Mouse (Mus musculus) spleen, postnatal 36 days (tissue): Measurements from ENCODE around the gene Trpc4.

Source experiments
- DNase-seq, 2 experiments: peaks; one replicate each; pipeline ENCODE4 v3.0.0; 2022; ENCODE audit warnings: low spot score in 2 of 2, mixed read lengths in 1 of 2

Gene Trpc4

GRCm38 (mm10) chr3:54155639-54156315, at the start of gene Trpc4:
Gene Trpc4, plus strand, starts transcription at chr3:54156035.
- DNase-seq: no peak

GRCm38 (mm10) chr3:54111489-54111888, 44.3 kb upstream of the Trpc4 start:
- DNase-seq: no peak

GRCm38 (mm10) chr3:54135376-54135775, 20.5 kb upstream of the Trpc4 start:
- DNase-seq: no peak

DNA sequence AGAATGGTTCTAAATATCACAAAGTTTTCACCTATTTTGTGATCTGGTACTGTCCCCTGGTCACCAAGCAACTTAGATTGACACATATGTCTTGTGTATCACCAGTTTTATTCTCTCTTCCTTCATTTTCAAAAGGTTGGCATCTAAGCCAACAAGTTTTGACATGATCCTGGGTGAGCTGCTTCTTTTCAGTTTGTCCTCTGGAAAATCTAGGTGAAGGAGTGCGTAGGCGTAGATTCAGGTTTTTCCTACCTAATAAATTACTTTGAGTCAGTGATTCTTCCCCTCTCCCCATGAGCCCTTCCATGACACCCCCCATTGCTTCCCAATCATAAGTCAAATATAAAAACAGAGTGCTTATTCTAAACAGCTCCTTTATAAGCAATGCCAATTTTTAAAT, 14.5 kb upstream of the Trpc4 start:
- DNase-seq: no peak

GRCm38 (mm10) chr3:54154844-54155638, 794 bp upstream of the Trpc4 start:
- no peak for DNase-seq

DNA sequence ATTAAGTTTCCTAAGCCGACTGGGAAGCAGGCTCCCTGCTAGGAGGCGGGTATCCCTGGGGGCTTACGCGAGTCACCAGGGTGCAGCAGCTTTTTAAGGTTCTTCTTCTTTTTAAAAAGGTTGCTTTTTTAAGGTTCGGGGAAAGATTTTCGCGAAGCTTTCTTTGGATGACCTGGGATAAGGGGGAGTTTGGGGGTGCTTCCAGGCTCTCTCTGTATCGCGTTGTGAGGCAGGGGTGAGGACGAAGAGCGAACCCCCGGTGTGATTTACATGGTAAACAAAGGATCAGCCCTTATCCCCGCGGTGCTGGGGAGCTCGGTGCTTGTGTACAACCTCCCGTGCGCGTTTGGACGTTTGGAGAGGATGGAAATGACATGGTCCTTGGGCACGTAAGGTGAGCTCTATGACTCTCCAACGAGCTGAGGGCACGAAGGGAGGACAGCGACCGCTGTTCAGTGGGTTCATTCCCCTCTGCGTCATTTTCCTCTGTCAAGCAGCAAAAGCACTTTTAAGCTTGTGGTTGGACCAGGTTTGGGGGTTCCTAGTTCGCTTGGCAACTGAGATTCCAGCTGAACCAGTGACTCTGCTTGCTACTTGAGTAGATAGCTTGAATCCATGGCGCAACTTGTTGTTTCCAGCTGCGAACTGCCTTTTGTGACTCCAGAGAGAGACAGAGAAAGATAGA, 623 bp downstream of the Trpc4 start:
- DNase-seq: no peak

GRCm38 (mm10) chr3:54170701-54171100, 14.9 kb downstream of the Trpc4 start:
- DNase-seq: no peak

DNA sequence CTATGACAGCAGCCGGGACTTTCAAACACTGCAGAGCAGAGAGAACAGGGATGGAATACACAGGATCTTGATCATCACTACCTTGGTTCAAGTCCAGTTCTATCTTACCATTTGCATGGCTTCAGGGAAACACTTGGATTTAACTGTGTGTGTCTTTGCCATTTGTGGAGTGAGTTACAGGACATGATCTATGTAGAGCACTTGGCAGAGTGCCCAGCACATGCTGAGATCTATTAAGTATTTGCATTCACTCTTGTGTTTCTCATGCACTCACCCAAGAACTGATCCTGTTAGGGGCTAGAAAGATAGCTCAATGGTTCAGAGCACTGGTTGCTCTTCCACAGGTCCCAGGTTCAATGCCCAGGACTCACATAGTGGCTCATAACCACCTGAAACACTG, 21.5 kb downstream of the Trpc4 start:
- no peak for DNase-seq

DNA sequence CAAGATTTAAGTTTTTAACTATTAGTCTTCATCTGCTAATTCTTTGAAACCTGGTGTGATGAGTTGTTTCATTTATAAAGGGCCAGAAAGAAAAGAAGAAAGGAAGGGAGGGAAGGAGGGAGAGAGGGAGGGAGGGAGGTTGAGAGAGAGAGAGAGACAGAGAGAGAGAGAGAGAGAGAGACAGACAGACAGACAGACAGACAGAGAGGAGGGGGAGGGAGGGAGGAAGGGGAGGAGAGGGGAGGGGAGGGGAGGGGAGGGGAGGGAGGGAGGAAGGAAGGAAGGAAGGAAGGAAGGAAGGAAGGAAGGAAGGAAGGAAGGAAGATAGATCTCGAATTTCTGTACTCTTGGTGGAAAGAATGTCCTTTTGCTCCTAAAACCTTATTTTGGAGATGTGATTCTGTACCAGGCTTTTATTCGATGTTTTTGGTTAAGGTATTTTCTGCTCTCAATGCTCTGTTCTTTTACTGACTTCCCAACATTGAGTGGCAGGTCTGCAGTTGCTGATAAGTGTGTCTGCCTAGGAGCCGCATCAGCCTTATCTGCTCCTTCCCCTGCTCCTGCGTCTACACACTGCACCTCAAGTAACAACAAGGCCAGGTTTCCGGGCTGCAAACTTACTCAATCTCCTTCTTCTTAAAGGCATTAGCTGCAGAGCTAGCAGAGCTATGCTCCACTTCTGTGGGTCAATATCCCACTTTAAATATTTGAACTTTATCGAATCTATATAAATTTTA, 35.3 kb downstream of the Trpc4 start:
- DNase-seq: no peak

DNA sequence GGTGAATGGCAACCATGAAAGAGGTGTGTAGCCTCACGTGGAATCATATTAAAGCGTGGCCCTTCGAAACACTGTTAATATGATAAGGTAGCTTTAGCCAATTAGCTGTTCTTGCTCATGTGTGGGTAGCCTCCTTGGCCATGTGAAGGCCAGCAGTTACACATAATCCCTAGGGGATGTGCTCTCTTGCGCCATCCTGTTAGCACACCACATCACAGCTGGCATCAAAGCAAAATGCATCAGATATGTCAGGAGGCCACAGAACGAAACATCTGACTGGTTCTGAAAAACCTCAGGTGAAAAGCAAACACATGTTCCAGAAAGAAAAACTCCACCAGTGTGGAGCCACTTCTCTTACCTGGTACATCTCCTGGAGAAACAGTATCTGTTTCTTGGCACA, 45.4 kb downstream of the Trpc4 start:
- DNase-seq: no peak

DNA sequence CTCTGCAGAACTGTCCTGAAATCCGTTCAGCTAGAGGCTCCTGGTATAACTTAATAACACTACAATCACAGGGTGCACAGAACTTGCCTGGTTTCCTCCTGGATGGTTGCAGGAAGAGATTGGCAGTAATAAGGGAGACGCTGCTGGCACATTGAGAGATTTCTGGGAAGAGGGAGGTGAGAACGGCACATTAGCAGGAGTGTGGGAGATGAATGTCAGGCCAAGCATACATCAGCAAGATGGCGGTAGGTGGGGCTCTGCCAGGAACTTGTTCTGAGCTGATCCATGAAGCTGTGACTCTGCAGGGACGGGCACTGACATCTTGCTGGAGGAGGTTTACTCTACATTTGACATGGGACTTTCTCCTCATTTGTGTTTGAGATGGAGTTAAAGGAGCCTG, 48.6 kb downstream of the Trpc4 start:
- DNase-seq: no peak

GRCm38 (mm10) chr3:54210112-54210511, 54.3 kb downstream of the Trpc4 start:
- no peak for DNase-seq

DNA sequence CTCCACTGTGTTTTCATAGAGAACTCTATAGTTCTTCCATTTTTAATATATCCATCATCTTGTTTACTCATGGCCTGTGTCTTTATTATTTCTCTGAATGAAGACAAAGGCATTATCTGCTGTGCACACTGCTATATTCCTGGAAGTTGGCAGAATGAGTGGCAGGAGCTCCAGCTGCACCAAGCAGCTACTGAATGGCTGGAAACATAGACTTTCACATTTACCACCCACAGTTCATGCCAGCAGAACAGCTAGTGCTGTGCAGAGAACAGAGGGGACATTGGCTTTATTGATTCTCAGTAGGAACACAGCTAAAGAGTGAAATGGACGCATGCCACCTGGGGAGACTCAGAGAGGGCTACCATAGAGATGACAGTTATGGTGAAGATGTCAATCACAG, 55.6 kb downstream of the Trpc4 start:
- DNase-seq: no peak

DNA sequence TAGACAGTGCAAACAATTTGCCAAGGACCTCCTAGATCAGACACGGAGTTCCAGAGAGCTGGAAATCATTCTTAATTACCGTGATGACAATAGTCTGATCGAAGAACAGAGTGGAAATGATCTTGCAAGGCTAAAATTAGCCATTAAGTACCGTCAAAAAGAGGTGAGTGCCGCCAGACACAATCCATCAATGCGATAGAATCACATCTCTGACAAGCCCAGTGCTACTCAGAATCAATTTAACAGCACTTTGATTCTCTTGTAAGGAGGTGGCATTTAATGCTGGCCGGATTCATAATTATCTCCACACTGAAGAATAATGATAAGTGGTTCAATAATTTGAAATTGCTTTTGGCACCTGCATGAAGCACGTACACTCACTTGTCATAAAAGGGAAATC, 66.7 kb downstream of the Trpc4 start:
- DNase-seq: no peak

DNA sequence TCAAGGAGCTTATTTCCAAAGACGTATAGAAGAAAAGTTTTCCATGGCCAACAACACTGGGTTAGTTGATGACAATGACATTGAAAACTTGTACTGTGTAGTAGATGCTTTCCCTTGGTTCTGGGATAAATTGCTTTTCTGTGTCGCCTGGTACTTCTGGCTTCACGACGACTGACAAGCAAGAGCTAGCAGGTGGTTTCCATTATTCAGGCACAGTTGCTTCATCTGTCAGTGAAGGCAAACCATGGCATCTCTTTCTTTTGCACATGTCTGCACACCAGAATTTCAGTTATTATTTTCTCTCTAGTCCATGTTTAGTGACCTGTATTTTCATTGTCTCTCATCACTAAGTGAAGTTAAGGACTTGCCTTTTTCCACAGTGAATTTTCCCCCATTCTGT, 72.6 kb downstream of the Trpc4 start:
- no peak for DNase-seq

- DNase-seq: no peak
These were observed 83.1 kb downstream of the Trpc4 start for GRCm38 (mm10) chr3:54238891-54239290.

- no peak for DNase-seq
These were observed 83.6 kb downstream of the Trpc4 start for GRCm38 (mm10) chr3:54239426-54239825.

- DNase-seq: no peak
These were observed 87.3 kb downstream of the Trpc4 start for GRCm38 (mm10) chr3:54243136-54243535.

DNA sequence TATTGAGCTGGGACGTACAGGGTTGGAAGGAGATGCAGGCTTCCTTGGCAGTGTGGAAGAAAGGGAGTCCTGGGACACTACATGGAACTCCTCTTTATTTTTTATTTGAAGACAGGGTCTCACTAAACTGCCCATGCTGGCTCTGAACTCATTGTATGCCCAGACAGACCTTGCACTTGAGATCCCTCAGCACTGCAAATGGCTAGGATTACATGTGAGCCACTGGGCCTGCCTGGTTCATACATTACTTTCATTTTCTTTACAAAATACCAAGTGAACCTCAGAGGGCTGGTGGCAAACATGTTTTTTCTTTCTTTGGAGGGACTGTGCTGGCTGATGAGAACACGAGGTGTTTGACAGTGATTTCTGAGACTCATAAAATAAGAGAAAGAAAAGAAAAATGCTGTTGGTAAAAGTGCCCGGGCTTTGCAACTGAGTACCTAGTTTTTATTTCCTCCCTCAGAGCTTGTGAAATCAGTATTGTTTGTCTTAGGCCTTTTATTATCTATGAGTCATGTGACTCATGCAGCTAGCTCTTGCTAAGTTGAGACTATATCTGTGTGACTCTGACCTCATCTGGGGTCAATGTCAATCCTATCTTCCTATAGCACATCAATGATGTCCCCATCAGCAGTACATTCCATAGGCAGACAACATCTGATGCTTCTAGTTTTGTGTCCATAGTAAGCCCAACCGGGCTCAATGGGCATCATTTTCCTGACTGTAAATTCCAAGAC, 89.1 kb downstream of the Trpc4 start:
- no peak for DNase-seq

GRCm38 (mm10) chr3:54246416-54246815, 90.6 kb downstream of the Trpc4 start:
- DNase-seq: no peak

DNA sequence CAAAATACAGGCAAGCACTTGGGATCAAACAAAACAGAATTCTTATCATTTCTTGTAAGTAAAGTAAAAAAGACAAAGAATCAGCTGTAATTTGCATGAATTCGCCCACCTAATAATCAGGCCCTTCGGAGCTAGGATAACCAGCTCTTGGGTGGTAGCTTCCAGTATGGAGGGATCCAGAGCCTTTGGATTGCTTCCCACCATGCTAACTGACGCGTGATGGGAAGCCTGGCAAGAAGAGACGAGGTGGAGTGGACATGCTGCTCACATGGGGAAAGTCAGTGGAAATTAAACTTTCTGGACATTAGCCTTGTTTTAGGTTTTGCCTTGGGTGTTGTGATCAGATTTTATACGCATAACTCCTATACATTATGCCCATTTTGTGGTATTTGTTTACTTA, 93.5 kb downstream of the Trpc4 start:
- DNase-seq: no peak
